Mouse (Mus musculus): ENCODE data around the gene Ugt1a6b.
A peak's percentile ranks its signal among the peaks of the same experiment; 100 is the strongest.
"Not testable (repeated sequence)": the region's sequence is repeated elsewhere in the genome, so short reads cannot be mapped to it uniquely, and the experiment has no call there.

Gene Ugt1a6b

GRCm38 (mm10) chr1:88103019-88103418 is at the start of gene Ugt1a6b:
TSS of gene Ugt1a6b (plus strand) at chr1:88103252.
- not testable (repeated sequence) for DNase-seq

GRCm38 (mm10) chr1:88055088-88055487 is 48.0 kb upstream of the Ugt1a6b start, which contains the start of gene Ugt1a10:
TSS of gene Ugt1a10 (plus strand) at chr1:88055388.
- no peak for DNase-seq

GRCm38 (mm10) chr1:88066472-88067102 is 36.5 kb upstream of the Ugt1a6b start:
- DNase-seq: not testable (repeated sequence)

GRCm38 (mm10) chr1:88070495-88070894 is 32.6 kb upstream of the Ugt1a6b start, which contains the start of gene Ugt1a9:
TSS of gene Ugt1a9 (plus strand) at chr1:88070800.
- DNase-seq: no peak

- no peak for DNase-seq
Measured at GRCm38 (mm10) chr1:88070902-88071301, 32.1 kb upstream of the Ugt1a6b start.

- DNase-seq: no peak
Measured at GRCm38 (mm10) chr1:88074471-88074870, 28.6 kb upstream of the Ugt1a6b start.

GRCm38 (mm10) chr1:88077128-88077527 is 25.9 kb upstream of the Ugt1a6b start:
- no peak for DNase-seq

- DNase-seq: no peak
Measured at GRCm38 (mm10) chr1:88081670-88082069, 21.4 kb upstream of the Ugt1a6b start.

- DNase-seq: no peak
Measured at GRCm38 (mm10) chr1:88086125-88086524, 16.9 kb upstream of the Ugt1a6b start.

GRCm38 (mm10) chr1:88087513-88087912 is 15.5 kb upstream of the Ugt1a6b start, which contains the start of gene Ugt1a8:
TSS of gene Ugt1a8 (plus strand) at chr1:88087813.
- no peak for DNase-seq

GRCm38 (mm10) chr1:88092341-88092740 is 10.7 kb upstream of the Ugt1a6b start:
- DNase-seq: no peak

- DNase-seq: peak; percentile 30 to 49
Measured at GRCm38 (mm10) chr1:88094270-88094676, 8.8 kb upstream of the Ugt1a6b start.

- DNase-seq: peak; percentile 23 to 67
Measured at GRCm38 (mm10) chr1:88094941-88095492, 8.0 kb upstream of the Ugt1a6b start, which contains the start of gene Ugt1a7c. TSS of gene Ugt1a7c (plus strand) at chr1:88095062.

- not testable (repeated sequence) for DNase-seq
Measured at GRCm38 (mm10) chr1:88098546-88098945, 4.5 kb upstream of the Ugt1a6b start.

- DNase-seq: not testable (repeated sequence)
Measured at GRCm38 (mm10) chr1:88099691-88100090, 3.4 kb upstream of the Ugt1a6b start.

GRCm38 (mm10) chr1:88103697-88104468 is 831 bp downstream of the Ugt1a6b start:
- not testable (repeated sequence) for DNase-seq

- DNase-seq: no peak
Measured at GRCm38 (mm10) chr1:88104667-88105430, 1.8 kb downstream of the Ugt1a6b start.

- DNase-seq: peak; percentile 44 to 75
Measured at GRCm38 (mm10) chr1:88105656-88106055, 2.6 kb downstream of the Ugt1a6b start.

- DNase-seq: not testable (repeated sequence)
Measured at GRCm38 (mm10) chr1:88109027-88109557, 6.0 kb downstream of the Ugt1a6b start.

- DNase-seq: not testable (repeated sequence)
Measured at GRCm38 (mm10) chr1:88109604-88110003, 6.6 kb downstream of the Ugt1a6b start.

GRCm38 (mm10) chr1:88112769-88113168 is 9.7 kb downstream of the Ugt1a6b start:
- not testable (repeated sequence) for DNase-seq

- not testable (repeated sequence) for DNase-seq
Measured at GRCm38 (mm10) chr1:88120550-88120949, 17.5 kb downstream of the Ugt1a6b start.
